Mouse (Mus musculus) embryonic facial prominence, embryonic 15.5 days (tissue): ENCODE results near the gene Skap1. TPM values are rescaled to one million over a fixed set of nuclear protein-coding genes. Genes with fewer than 3 reads are reported as not detected.

Experiments
- ATAC-seq: fragments of 200-750 bp; cut with Nextera tagmentation; 2 replicates; pipeline ENCODE4 v1.8.0; 2017; ENCODE audit warnings: low read depth, moderate TSS enrichment; ENCODE audit not compliant: insufficient number of reproducible peaks, low FRiP score, low TSS enrichment
- H3K27ac ChIP-seq: fragments of 300-500 bp; sonication (generic); replicated peaks from 2 replicates; pipeline ENCODE4 v1.5.1; 2015; ENCODE audit warnings: mild to moderate bottlenecking, inconsistent platforms
- H3K27me3 ChIP-seq: fragments of 300-500 bp; sonication (generic); 2 replicates; pipeline ENCODE4 v1.6.1; 2015; ENCODE audit warnings: inconsistent platforms
- H3K36me3 ChIP-seq: fragments of 300-500 bp; sonication (generic); 2 replicates; pipeline ENCODE4 v1.6.1; 2015; ENCODE audit warnings: mild to moderate bottlenecking, inconsistent platforms
- H3K4me1 ChIP-seq: fragments of 300-500 bp; sonication (generic); 2 replicates; pipeline ENCODE4 v1.6.1; 2015; ENCODE audit warnings: inconsistent platforms
- H3K4me2 ChIP-seq: fragments of 300-500 bp; sonication (generic); replicated peaks from 2 replicates; pipeline ENCODE4 v1.6.1; 2015; ENCODE audit warnings: mild to moderate bottlenecking, inconsistent platforms
- H3K4me3 ChIP-seq: fragments of 300-500 bp; sonication (generic); replicated peaks from 2 replicates; pipeline ENCODE4 v1.5.1; 2015; ENCODE audit warnings: mild to moderate bottlenecking, inconsistent platforms
- H3K9ac ChIP-seq: fragments of 300-500 bp; sonication (generic); 2 replicates; pipeline ENCODE4 v1.6.1; 2015; ENCODE audit warnings: inconsistent platforms
- H3K9me3 ChIP-seq: fragments of 300-500 bp; sonication (generic); replicated peaks from 2 replicates; pipeline ENCODE4 v1.6.1; 2016; ENCODE audit warnings: inconsistent platforms
- WGBS: fragments of 180-500 bp; shearing (Covaris S2); methylation state at CpG from one replicate; pipeline ENCODE4 v1.1.7; 2015; 5-methylcytosine and 5-hydroxymethylcytosine counted together
- polyA plus RNA-seq: library from polyadenylated mRNA; unstranded; fragments of >200 nt; fragmentation: Nextera tagmentation; extraction: Ambion mirVana; gene quantifications from 2 replicates; pipeline ENCODE4 v1.2.1, GENCODE M21; 2015

Skap1 gene
- polyA plus RNA-seq, 1 experiment from 2014 or later, result 2.3 TPM

GRCm38 (mm10) chr11:96637927-96638326 lies 173.5 kb downstream of the Skap1 start:
- Histone ChIP-seq H3K36me3 (no peaks in the 10 kb centered on the region), H3K27me3 (peaks cover 8% of the 10 kb centered on the region; the same call in 1 of the 2 replicates), H3K4me1 (no peaks in the 10 kb centered on the region), H3K9ac (no peak overlapping the region), H3K4me2 (no peak overlapping the region), H3K9me3 (no peaks in the 10 kb centered on the region), H3K27ac (no peak overlapping the region), H3K4me3 (no peak overlapping the region)
- WGBS, result 69% methylated on average over 7 of the region's 7 CpGs
- ATAC-seq, result no peak

DNA sequence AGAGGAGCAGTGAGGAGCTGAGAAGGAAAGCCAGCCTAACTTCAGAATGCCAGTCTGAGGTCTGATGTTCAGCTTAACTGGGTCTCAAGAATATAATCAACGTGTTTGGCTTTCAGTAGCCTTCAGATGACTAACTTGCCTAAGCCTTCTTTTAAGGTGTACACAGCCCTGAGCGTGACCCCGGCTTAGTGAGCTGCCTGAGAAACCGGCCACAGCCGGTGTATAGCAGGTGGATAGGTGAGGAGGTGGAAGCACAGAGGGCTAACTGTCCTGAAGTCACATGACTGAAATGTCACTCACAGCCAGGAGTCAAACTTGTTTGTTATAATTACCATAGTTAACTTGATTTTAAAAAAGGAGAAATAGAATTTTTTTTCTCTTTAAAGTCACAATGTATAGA lies 175.4 kb downstream of the Skap1 start:
- Histone ChIP-seq H3K27ac (no peak overlapping the region), H3K4me2 (no peak overlapping the region), H3K9me3 (no peaks in the 10 kb centered on the region), H3K27me3 (peaks cover 8% of the 10 kb centered on the region; the same call in 1 of the 2 replicates), H3K36me3 (no peaks in the 10 kb centered on the region), H3K4me1 (no peaks in the 10 kb centered on the region), H3K4me3 (no peak overlapping the region), H3K9ac (no peak overlapping the region)
- no peak for ATAC-seq
- 57% methylated on average over 5 of the region's 5 CpGs for WGBS

- 70% methylated on average over 17 of the region's 17 CpGs for WGBS
- no peak overlapping the region for H3K4me2 ChIP-seq
- peaks cover 12% of the 10 kb centered on the region for H3K4me1 ChIP-seq
- H3K36me3 ChIP-seq, result no peaks in the 10 kb centered on the region
- H3K9me3 ChIP-seq, result no peaks in the 10 kb centered on the region
- H3K9ac ChIP-seq, result no peak overlapping the region
- no peak for ATAC-seq
- no peak overlapping the region for H3K27ac ChIP-seq
- no peak overlapping the region for H3K4me3 ChIP-seq
- H3K27me3 ChIP-seq, result peaks cover 8% of the 10 kb centered on the region; the same call in 1 of the 2 replicates
Observed at GRCm38 (mm10) chr11:96642173-96643140, 178.1 kb downstream of the Skap1 start.

GRCm38 (mm10) chr11:96644969-96645368 lies 180.6 kb downstream of the Skap1 start:
- H3K9me3 ChIP-seq, result no peaks in the 10 kb centered on the region
- ATAC-seq, result no peak
- peaks cover 12% of the 10 kb centered on the region for H3K4me1 ChIP-seq
- no peak overlapping the region for H3K9ac ChIP-seq
- no peaks in the 10 kb centered on the region for H3K36me3 ChIP-seq
- H3K27me3 ChIP-seq, result peaks cover 4% of the 10 kb centered on the region; the same call in 1 of the 2 replicates
- H3K4me3 ChIP-seq, result no peak overlapping the region
- no peak overlapping the region for H3K4me2 ChIP-seq
- 57% methylated on average over 7 of the region's 7 CpGs for WGBS
- no peak overlapping the region for H3K27ac ChIP-seq

DNA sequence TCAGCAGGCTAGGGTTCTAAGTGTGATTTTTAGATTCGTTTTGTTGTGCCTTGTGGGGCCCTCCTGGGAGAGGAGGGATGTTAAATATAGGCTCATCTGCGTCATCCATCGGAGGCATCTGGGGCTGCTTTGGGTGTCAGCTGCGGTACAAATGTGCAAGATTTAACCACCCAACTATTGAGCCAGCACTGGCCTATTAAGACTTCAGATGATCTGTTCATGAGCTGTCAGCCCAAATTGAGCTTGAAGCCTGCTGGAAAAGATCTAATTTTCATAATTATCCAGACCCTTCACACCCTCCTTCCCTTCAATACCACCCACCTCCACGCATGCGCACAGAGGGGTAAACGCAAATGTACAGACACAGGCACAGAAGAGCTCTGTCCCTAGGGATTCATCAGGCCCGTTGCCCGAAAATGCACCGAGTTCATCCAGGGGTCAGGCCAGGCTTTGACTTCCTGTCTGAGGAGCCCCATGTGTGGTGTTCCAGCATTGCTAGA lies 181.2 kb downstream of the Skap1 start:
- no peak; the same call in 1 of the 2 replicates for ATAC-seq
- Histone ChIP-seq H3K9ac (no peak overlapping the region), H3K36me3 (no peaks in the 10 kb centered on the region), H3K9me3 (no peaks in the 10 kb centered on the region), H3K27ac (no peak overlapping the region), H3K4me2 (no peak overlapping the region), H3K4me3 (no peak overlapping the region), H3K27me3 (no peaks in the 10 kb centered on the region), H3K4me1 (peaks cover 12% of the 10 kb centered on the region)
- 23% methylated on average over 10 of the region's 10 CpGs for WGBS

DNA sequence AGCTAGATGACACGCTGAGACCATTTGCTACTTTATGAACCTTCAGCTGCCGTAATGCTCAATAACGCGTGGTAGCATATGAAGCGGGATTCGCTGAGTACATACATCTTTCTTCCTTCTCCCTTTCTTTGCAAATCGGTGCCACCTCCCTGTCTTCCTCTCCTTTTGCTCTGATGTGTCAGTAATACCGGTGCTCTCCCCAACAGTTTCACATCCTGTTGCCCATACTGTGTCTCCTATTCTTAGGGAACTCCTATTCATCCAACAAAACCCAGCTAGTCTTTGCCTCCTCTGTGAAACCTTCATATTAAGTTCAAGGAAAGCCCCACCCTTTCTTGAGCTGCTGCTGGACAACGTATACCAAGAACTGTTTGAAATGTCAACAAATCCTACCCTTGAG lies 187.5 kb downstream of the Skap1 start:
- Histone ChIP-seq H3K4me3 (no peak overlapping the region), H3K9me3 (no peaks in the 10 kb centered on the region), H3K36me3 (no peaks in the 10 kb centered on the region), H3K4me1 (0 out of 2 replicates have a peak, but pooled peaks cover 4% of the 10 kb centered on the region), H3K9ac (no peak overlapping the region), H3K4me2 (no peak overlapping the region), H3K27me3 (no peaks in the 10 kb centered on the region), H3K27ac (no peak overlapping the region)
- WGBS, result 84% methylated on average over 9 of the region's 9 CpGs
- no peak for ATAC-seq

DNA sequence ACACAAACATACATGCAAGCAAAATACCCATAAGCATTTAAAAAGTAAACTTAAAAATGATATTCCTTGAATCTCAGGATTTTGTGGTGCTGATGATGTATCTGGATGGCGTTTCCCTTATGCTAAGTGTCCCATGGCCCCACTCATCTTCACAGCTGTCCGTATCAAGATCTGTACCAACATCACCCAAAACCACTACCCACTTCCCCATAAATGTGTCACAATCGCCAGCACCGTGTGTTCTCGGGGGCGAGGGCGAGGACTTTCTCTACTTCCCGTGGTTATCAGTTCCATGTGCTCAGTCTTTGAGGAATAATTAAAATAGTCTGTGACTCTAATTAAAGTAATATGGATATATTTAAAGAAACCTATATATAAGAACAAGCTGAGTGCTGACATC lies 189.5 kb downstream of the Skap1 start:
- Histone ChIP-seq H3K4me1 (no peaks in the 10 kb centered on the region), H3K4me2 (no peak overlapping the region), H3K9me3 (no peaks in the 10 kb centered on the region), H3K9ac (no peak overlapping the region), H3K27ac (no peak overlapping the region), H3K36me3 (no peaks in the 10 kb centered on the region), H3K27me3 (peaks cover 3% of the 10 kb centered on the region; the same call in 1 of the 2 replicates), H3K4me3 (no peak overlapping the region)
- 40% methylated on average over 8 of the region's 8 CpGs for WGBS
- no peak for ATAC-seq

- no peak overlapping the region for H3K27ac ChIP-seq
- no peak overlapping the region for H3K9ac ChIP-seq
- no peaks in the 10 kb centered on the region for H3K36me3 ChIP-seq
- 88% methylated on average over 1 of the region's 1 CpGs for WGBS
- H3K4me1 ChIP-seq, result no peaks in the 10 kb centered on the region
- H3K27me3 ChIP-seq, result peaks cover 7% of the 10 kb centered on the region; the same call in 1 of the 2 replicates
- no peak overlapping the region for H3K4me2 ChIP-seq
- no peak overlapping the region for H3K4me3 ChIP-seq
- ATAC-seq, result no peak
- H3K9me3 ChIP-seq, result no peaks in the 10 kb centered on the region
Observed at GRCm38 (mm10) chr11:96658420-96658819, 194.0 kb downstream of the Skap1 start.

- no peaks in the 10 kb centered on the region for H3K27me3 ChIP-seq
- H3K9me3 ChIP-seq, result no peaks in the 10 kb centered on the region
- no peak for ATAC-seq
- no peaks in the 10 kb centered on the region for H3K36me3 ChIP-seq
- H3K4me3 ChIP-seq, result no peak overlapping the region
- no peaks in the 10 kb centered on the region for H3K4me1 ChIP-seq
- H3K4me2 ChIP-seq, result no peak overlapping the region
- H3K9ac ChIP-seq, result no peak overlapping the region
- WGBS, result 57% methylated on average over 3 of the region's 3 CpGs
- no peak overlapping the region for H3K27ac ChIP-seq
Observed at GRCm38 (mm10) chr11:96666924-96667323, 202.5 kb downstream of the Skap1 start.

DNA sequence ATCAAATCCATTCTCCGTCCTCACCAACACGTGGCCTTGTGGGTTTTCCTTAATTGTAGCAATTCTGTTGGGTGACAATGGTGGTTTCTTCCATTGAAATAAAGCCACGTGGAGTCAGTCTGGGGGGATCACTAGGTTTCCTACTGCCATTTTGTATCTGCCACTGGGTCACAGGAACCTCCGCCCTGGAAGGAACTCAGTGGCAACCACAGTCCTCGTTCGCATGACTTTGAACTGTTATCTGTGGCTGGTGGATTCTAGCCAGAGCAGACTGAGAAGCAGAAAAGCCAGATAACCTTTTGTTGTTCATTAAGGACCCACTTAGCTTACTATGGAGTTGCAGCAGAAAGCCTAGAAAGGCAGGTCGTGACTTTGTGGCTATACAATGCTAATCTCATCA lies 204.0 kb downstream of the Skap1 start:
- Histone ChIP-seq H3K4me2 (no peak overlapping the region), H3K27me3 (no peaks in the 10 kb centered on the region)

DNA sequence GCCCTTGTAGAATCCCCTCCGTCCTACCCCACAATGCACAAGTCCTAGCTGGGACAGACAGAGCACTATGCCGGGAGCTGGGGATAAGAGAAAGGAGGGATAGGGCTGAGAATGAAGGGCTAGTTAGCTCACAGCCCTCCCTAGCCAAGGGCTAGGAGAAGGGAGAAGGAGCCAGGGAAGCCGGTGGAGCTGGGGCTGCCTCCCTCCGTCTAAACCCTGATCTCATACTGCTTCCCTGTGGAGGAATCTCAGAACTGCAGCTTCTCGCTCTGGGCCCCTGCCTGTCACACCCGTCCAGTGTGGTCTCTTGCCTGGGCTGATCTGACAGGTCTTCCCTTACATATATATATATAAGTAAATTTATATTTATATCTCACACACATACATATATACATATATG lies 209.4 kb downstream of the Skap1 start:
- ATAC-seq, result peak; percentile 39; the same call in 1 of the 2 replicates
- Histone ChIP-seq H3K27me3 (peaks cover 4% of the 10 kb centered on the region; the same call in 1 of the 2 replicates), H3K4me3 (no peak overlapping the region), H3K36me3 (no peaks in the 10 kb centered on the region), H3K27ac (no peak overlapping the region), H3K9me3 (no peaks in the 10 kb centered on the region), H3K9ac (no peak overlapping the region), H3K4me1 (peaks cover 3% of the 10 kb centered on the region; the same call in 1 of the 2 replicates), H3K4me2 (peak overlapping the region; percentile 35)
- WGBS, result 4% methylated on average over 6 of the region's 6 CpGs

More for the DNA sequence above, 204.0 kb downstream of the Skap1 start:
- H3K9ac ChIP-seq, result no peak overlapping the region
- H3K27ac ChIP-seq, result no peak overlapping the region
- H3K4me1 ChIP-seq, result no peaks in the 10 kb centered on the region
- H3K9me3 ChIP-seq, result no peaks in the 10 kb centered on the region
- no peak for ATAC-seq
- H3K4me3 ChIP-seq, result no peak overlapping the region
- no peaks in the 10 kb centered on the region for H3K36me3 ChIP-seq
- 72% methylated on average over 7 of the region's 7 CpGs for WGBS
